Mouse (Mus musculus) cerebellum, adult (tissue): Measurements from ENCODE around the gene Fbrsl1.
"Not testable (repeated sequence)": the region's sequence is repeated elsewhere in the genome, so short reads cannot be mapped to it uniquely, and the experiment has no call there.

Experiments used
- ATAC-seq: cut with Nextera tagmentation; 2 replicates; pipeline ENCODE4 v1.9.2; 2017; ENCODE audit warnings: mild to moderate bottlenecking, moderate library complexity, mixed read lengths; ENCODE audit not compliant: insufficient number of reproducible peaks, low FRiP score, low TSS enrichment

The Fbrsl1 gene

DNA sequence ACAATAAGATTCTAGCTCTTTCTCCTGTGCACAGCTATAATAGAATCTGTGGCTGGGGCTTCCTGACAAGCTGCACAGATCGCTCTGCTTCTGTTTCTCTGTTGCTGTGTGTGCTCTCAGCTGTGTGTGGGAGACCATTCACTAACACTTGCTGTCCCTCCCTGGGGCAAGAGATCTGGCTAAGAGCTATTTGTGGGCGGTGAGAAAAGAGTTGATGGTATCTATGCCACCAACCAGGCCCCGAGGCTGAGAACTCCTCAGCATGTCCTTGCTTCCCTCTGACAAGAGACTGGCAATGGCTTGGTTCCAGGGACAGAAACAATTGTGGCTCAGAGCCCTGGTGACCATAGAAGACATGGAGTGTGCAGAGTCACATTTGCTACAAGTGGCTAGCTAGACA lies 10.6 kb upstream of the Fbrsl1 start:
- no peak for ATAC-seq

- ATAC-seq: no peak
Measured at GRCm38 (mm10) chr5:110455272-110455671, 7.0 kb upstream of the Fbrsl1 start.

DNA sequence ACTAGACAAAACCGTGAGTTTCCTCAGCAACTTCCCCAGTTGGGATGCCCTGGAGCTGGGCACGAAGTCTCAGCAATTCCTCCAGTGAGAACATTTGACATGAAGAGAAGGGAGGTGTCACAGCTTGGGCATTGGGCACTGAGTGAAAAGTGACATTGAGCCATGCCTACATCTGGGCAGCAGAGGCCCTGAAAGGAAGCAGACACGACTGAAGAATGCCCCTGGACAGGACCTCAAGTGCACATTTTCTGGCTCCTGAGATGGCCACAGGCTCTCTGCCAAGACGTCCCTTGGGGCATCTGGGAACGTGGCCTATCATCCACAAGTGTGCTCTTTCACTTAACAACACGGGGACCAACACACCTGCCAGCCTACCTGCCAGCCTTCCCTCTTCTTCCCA lies 991 bp upstream of the Fbrsl1 start:
- no peak for ATAC-seq

DNA sequence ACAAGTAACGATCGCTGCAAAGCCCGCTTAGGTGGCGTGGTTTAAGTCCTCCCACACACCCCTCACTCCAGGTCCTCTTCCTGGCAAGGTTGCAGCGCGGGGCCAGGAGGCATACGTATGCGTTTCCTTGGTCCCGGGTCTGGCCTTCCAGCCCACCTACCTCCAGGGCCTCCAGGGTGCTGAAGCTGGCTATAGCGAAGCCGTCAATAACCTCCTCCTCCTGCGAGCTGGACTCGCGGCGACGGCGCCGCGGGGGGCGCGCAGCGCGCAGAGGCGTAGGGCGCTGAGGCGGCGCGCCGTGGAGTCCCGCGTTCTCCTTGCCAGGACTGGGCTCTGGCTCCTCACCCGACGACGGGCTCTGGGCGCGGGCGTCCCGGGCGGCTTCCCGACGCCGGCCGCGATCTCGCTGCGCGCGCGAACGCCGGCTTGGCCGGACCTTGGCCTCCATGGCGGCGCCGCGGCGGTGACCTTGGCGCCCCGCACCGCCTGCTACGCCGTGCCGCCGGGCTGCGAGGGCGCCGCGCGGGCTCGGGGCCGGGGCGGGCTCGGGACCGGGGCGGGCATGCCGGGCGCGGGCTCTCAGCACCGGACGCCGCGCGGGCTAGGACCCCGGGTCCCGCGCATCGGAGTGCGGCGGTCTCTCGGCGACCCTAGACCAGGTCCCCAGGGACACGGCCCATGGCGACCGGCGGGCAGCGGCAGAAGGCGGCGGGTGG lies 425 bp downstream of the Fbrsl1 start:
- peak; percentile 21; the same call in 1 of the 2 replicates for ATAC-seq

DNA sequence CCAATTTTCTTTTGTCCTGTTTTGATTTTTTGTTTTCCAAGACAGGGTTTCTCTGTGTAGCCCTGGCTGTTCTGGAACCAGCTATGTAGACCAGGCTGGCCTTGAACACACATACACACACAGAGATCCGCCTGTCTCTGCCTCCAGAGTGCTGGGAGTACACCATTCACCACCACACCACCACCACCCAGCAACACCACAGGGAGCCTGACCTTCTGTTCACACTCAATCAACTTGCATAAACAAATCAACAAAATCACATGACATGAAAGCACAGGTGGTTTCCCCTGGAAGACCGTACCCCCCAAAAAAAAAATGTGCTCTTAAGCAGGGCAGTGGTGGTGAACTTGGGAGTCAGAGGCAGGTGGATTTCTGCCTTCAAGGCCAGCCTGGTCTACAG lies 3.8 kb downstream of the Fbrsl1 start:
- ATAC-seq: no peak

DNA sequence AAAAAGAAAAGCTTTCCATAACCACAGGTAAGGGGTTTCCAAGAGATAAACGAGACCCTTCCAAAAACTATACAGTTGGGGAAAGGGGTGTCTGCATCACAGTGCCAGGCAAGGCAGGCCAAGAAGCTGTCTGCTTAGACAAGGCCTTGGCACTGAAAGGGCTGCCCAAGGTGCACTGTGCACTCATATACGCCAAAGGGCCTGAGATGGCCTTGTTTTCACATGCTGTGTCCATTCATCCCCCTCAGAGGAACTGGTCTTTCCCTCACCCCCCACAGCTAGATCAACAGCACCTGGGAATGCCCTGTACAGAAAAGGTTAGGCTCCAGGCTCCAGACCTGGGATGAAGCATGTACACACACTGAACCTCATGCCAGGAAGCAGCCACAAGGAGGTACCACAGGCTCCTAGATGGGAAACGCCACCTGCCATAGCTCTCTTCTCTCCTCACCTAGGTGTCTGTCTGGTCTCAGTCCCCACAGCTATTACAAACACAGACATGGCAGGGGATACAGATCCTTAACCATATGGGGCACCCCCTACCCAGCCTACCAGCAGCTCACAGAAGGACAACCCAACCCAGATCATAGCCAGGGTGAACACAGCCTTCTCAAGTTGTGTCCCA lies 5.2 kb downstream of the Fbrsl1 start:
- ATAC-seq: no peak

- no peak for ATAC-seq
Measured at GRCm38 (mm10) chr5:110439565-110440310, 8.6 kb downstream of the Fbrsl1 start.

- no peak for ATAC-seq
Measured at GRCm38 (mm10) chr5:110438591-110438990, 9.7 kb downstream of the Fbrsl1 start.

DNA sequence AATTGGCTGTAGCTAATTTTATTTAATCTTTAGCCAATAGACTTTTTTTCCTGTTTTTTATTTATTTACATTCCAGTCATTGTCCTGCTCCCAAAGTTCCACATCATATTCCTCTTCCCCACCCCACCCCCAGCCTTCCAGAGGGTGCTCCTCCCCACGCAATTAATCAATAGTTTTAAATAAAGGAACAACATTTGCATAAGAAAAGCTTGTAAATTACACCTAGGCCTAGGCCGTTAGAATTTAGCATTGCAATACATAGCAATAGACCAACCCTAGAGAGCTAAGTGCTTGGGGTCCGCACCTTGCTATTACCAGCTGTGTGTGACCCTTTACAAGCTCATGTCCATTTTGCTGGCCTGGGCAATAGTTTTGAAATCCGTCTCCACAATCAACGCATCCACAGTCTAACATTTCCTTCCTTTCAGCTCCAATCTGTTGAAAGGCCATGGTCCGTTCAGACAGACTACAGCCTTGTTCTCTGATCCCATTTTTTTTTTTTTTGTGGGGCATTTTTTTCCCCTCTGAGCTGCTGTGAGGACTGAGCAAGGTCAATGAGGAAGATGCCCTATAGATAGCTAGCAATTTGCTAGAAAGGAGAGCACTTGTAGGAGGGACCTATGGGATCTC lies 10.6 kb downstream of the Fbrsl1 start:
- no peak for ATAC-seq

DNA sequence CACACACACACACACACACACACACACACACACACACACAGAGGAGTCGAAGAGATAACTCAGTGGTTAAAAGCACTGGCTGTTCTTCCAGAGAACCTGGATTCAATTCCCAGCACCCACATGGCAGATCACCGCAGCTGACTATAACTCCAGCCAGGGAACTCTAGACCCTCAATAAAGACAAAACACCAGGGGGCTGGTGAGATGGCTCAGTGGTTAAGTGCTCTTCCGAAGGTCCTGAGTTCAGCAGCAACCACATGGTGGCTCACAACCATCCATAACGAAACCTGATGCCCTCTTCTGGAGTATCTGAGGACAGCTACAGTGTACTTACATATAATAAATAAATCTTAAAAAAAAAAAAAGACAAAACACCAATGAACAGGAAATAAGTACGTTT lies 12.1 kb downstream of the Fbrsl1 start:
- not testable (repeated sequence) for ATAC-seq

- ATAC-seq: no peak
Measured at GRCm38 (mm10) chr5:110434816-110435215, 13.5 kb downstream of the Fbrsl1 start.

- peak; percentile 72; the same call in 1 of the 2 replicates for ATAC-seq
Measured at GRCm38 (mm10) chr5:110429045-110429444, 19.3 kb downstream of the Fbrsl1 start.

- ATAC-seq: no peak
Measured at GRCm38 (mm10) chr5:110428290-110428689, 20.0 kb downstream of the Fbrsl1 start.

DNA sequence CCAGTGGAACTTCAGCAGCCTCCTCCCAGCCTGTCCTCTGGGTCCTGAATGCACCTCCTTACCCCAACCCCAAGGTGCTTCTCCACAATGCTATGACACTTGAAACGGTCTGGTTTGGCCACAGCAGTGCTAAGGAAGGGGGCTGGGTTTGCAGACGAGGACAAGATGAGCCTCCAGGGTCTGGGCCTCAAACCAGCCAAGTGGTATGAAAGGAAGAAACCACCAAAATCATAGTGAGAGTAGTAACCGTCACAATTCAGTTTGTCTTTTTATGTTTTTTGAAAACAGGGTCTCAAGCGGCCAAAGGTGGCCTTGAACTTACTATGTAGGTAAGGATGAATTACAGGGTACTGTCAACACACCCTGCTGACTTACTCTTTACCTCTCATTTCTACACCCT lies 23.1 kb downstream of the Fbrsl1 start:
- no peak for ATAC-seq

DNA sequence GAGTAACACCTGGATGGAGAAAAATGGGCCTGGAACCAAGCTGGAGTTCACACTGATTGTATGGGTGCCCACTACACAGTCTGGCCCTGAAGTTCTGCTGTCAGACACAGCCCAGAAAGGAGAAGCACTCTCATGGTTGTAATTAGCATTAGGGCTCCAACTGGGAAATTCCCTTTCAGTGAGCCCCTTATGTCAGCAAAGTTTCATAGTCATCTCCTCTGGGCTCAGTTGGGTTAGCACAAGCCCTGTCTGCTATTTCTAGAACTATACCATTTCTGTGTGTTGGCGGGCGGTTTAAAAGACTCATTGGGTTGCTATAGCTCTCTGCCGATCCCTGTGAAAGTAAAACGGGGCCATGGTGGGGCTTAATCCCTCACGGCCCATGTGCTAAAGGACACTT lies 24.1 kb downstream of the Fbrsl1 start:
- no peak for ATAC-seq

GRCm38 (mm10) chr5:110421393-110421792 lies 26.9 kb downstream of the Fbrsl1 start:
- ATAC-seq: no peak

GRCm38 (mm10) chr5:110420950-110421349 lies 27.4 kb downstream of the Fbrsl1 start:
- ATAC-seq: no peak

DNA sequence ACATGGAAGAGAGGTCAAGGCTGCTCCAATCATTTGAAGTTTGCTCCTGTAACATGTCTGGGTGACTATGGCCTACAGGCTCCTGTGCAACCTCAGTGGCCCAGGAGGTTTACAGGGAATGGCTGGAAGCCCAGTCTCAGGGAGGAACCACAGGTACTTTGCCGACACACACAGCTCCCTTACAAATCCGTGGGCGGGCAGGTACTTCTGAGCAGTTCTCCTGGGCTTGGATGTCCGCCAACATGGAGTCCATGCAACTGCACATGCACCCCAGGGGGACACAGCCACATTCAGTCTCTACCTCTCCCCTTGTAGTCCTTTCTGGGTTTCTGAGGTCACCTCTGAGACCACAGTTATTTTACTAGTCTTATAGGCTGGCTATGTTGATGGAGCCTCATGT lies 28.1 kb downstream of the Fbrsl1 start:
- no peak for ATAC-seq

DNA sequence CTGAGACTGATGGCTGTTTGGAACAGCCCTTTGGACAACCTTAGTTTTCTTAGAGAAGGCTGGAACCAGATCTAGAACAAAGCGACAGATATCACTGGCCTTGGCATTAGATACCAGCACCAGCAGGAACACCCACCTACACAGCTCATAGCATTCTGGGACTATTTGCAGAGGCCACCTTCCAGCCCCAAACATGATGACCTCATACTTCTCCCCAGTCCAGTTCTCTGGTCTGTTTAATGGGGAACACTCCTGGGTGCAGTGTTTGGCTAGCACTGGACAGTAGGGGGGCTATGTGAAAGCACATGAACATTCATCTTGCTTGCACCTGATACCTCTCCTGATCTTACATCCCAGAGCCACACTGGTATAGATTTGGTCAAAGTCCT lies 29.8 kb downstream of the Fbrsl1 start:
- no peak for ATAC-seq

DNA sequence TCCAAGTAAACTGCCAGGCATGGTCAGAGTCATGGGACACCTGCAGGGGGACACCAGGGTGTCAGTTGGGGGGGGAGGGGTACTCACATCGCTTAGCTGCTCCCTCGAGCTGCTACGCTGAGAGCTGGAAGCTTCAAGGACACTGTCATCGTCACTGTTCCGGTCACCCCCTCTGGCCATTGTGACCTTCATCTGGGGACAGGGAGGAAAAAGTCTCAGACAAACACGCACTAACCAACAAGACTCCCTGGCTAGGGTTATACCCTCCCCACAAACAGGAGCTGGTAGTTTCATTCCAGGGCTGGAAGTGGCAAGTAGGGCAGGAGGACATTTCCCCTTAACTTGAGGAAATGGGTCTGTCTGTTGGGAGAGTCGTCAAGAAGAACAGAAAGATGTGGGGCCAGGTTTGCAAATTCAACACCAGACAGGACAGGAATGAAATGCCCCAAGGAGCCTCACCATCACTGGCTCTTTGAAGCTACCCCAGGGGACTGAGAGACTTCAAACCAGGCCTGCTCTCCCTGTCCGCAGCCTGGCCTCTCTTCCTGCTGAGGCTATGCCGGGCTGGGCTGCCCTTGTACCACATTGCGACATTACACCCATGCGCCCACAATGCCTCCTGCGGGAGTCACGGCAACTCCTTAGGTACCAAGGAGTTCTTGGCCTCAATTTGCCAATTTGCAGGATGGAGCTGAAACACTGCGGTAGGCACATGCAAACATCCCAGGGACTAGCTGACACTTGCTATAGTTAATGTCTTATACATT lies 30.4 kb downstream of the Fbrsl1 start:
- no peak for ATAC-seq
